Comparison of ENCODE assay signal across 25 mouse cellular contexts in genomic region chr2:139729377-139729776, GRCm38 (mm10). TPM values are rescaled to one million over a fixed set of nuclear protein-coding genes. Genes with fewer than 3 reads are reported as not detected.
"Had no signal": no experiment of that assay in that cellular context is flagged by ENCODE, and none has a peak within 500 bp of the region (broad histone marks: within the 10 kb centered on the region; RNA-seq: fewer than 3 reads in every experiment).

No protein-coding gene starts in this region.

- H3K36me3 ChIP-seq: heart, embryonic 13.5 days; heart, embryonic 15.5 days; hindbrain, embryonic 13.5 days; hindbrain, embryonic 15.5 days; limb, embryonic 15.5 days; liver, embryonic 12.5 days had no signal

- DNase-seq: forebrain, postnatal 0 days; gastrocnemius, postnatal 14 days; gastrocnemius, postnatal 36 days; heart, adult 11 months; heart, adult 2 months; heart, postnatal 14 days; heart, postnatal 36 days; kidney, adult 11 months; kidney, adult 9 months; layer of hippocampus, adult 9-11 months; layer of hippocampus, postnatal 36 days; left cerebral cortex, postnatal 4 days had no signal

- H3K4me1 ChIP-seq: heart, embryonic 13.5 days; heart, embryonic 15.5 days; hindbrain, embryonic 13.5 days; hindbrain, embryonic 15.5 days; limb, embryonic 15.5 days; liver, embryonic 12.5 days had no signal

- H3K27ac ChIP-seq: heart, adult 2 months; heart, embryonic 13.5 days; heart, embryonic 15.5 days; hindbrain, embryonic 13.5 days; hindbrain, embryonic 15.5 days; hindbrain, postnatal 0 days; limb, embryonic 13.5 days; liver, embryonic 12.5 days; liver, embryonic 14.5 days had no signal

- H3K4me2 ChIP-seq: heart, embryonic 11.5 days; heart, embryonic 13.5 days; heart, embryonic 15.5 days; hindbrain, embryonic 13.5 days; hindbrain, embryonic 15.5 days; limb, embryonic 13.5 days; limb, embryonic 15.5 days; liver, embryonic 12.5 days had no signal

- H3K4me3 ChIP-seq: heart, adult 2 months; heart, embryonic 13.5 days; heart, embryonic 15.5 days; hindbrain, embryonic 13.5 days; hindbrain, embryonic 15.5 days; limb, embryonic 13.5 days; limb, embryonic 15.5 days; liver, embryonic 12.5 days had no signal

- H3K9me3 ChIP-seq: heart, embryonic 13.5 days; heart, embryonic 15.5 days; hindbrain, embryonic 13.5 days; hindbrain, embryonic 15.5 days; limb, embryonic 13.5 days; limb, embryonic 15.5 days; liver, embryonic 12.5 days had no signal

- H3K27me3 ChIP-seq: heart, embryonic 13.5 days; heart, embryonic 15.5 days; hindbrain, embryonic 13.5 days; hindbrain, embryonic 15.5 days; limb, embryonic 13.5 days; limb, embryonic 15.5 days; liver, embryonic 12.5 days had no signal

- H3K9ac ChIP-seq: forebrain, postnatal 0 days; heart, embryonic 13.5 days; heart, embryonic 15.5 days; hindbrain, embryonic 13.5 days; hindbrain, embryonic 15.5 days; limb, embryonic 13.5 days; limb, embryonic 15.5 days; liver, embryonic 12.5 days; liver, embryonic 14.5 days had no signal

- ATAC-seq: forebrain, postnatal 0 days; hindbrain, postnatal 0 days; intestine, embryonic 16.5 days; liver, embryonic 12.5 days had no signal

RNA-seq across cellular contexts. Expression of gene Ism1, which starts 51.4 kb away (rescaled TPM):
- total RNA-seq: liver, adult 2 months had no signal
- polyA plus RNA-seq: liver, embryonic 16.5 days had no signal
